Mouse (Mus musculus) neural tube, embryonic 11.5 days (tissue): Measurements from ENCODE around the gene Elfn1. TPM values are rescaled to one million over a fixed set of nuclear protein-coding genes. Genes with fewer than 3 reads are reported as not detected.

Experiments used
- ATAC-seq: fragments of 200-750 bp; cut with Nextera tagmentation; 2 replicates; pipeline ENCODE4 v1.8.0; 2017; ENCODE audit warnings: moderate number of reproducible peaks, mild to moderate bottlenecking, moderate TSS enrichment, moderate library complexity; ENCODE audit not compliant: insufficient read depth, low FRiP score, low TSS enrichment
- DNase-seq: peaks from one replicate; pipeline ENCODE4 v3.0.0-alpha.2; 2015; ENCODE audit warnings: low spot score
- H3K27ac ChIP-seq: fragments of 300-500 bp; sonication (generic); 2 replicates; pipeline ENCODE4 v1.5.1; 2014; ENCODE audit warnings: low read depth, mild to moderate bottlenecking, low read length
- H3K27me3 ChIP-seq: fragments of 300-500 bp; sonication (generic); 2 replicates; pipeline ENCODE4 v1.6.1; 2014; ENCODE audit warnings: mild to moderate bottlenecking, low read length, mixed read lengths; ENCODE audit not compliant: control insufficient read depth, insufficient read depth
- H3K36me3 ChIP-seq: fragments of 300-500 bp; sonication (generic); 2 replicates; pipeline ENCODE4 v1.6.1; 2014; ENCODE audit warnings: mild to moderate bottlenecking, low read length, moderate library complexity, mixed read lengths; ENCODE audit not compliant: control insufficient read depth, insufficient read depth
- H3K4me1 ChIP-seq: fragments of 300-500 bp; sonication (generic); 2 replicates; pipeline ENCODE4 v1.6.1; 2014; ENCODE audit warnings: low read length, mixed read lengths; ENCODE audit not compliant: control insufficient read depth, insufficient read depth
- H3K4me2 ChIP-seq: fragments of 300-500 bp; sonication (generic); 2 replicates; pipeline ENCODE4 v1.6.1; 2014; ENCODE audit warnings: low read depth, mild to moderate bottlenecking, moderate library complexity
- H3K4me3 ChIP-seq: fragments of 300-500 bp; sonication (generic); 2 replicates; pipeline ENCODE4 v1.5.1; 2014; ENCODE audit warnings: low read depth, low read length
- H3K9ac ChIP-seq: fragments of 300-500 bp; sonication (generic); 2 replicates; pipeline ENCODE4 v1.6.1; 2014; ENCODE audit warnings: mild to moderate bottlenecking, low read length
- H3K9me3 ChIP-seq: fragments of 300-500 bp; sonication (generic); 2 replicates; pipeline ENCODE4 v1.6.1; 2016; ENCODE audit warnings: low read length; ENCODE audit not compliant: control insufficient read depth
- WGBS: fragments of 180-500 bp; shearing (Covaris S2); extraction: QIAGEN DNeasy Blood & Tissue Kit; methylation state at CpG from one replicate; pipeline ENCODE4 v1.1.7; 2014; 5-methylcytosine and 5-hydroxymethylcytosine counted together
- polyA plus RNA-seq: library from polyadenylated mRNA; unstranded; fragments of >200 nt; fragmentation: Nextera tagmentation; extraction: Ambion mirVana; gene quantifications from 2 replicates; pipeline ENCODE4 v1.2.1, GENCODE M21; 2014

Gene Elfn1
- polyA plus RNA-seq, 1 experiment from 2014 or later, result 2.3 TPM

DNA sequence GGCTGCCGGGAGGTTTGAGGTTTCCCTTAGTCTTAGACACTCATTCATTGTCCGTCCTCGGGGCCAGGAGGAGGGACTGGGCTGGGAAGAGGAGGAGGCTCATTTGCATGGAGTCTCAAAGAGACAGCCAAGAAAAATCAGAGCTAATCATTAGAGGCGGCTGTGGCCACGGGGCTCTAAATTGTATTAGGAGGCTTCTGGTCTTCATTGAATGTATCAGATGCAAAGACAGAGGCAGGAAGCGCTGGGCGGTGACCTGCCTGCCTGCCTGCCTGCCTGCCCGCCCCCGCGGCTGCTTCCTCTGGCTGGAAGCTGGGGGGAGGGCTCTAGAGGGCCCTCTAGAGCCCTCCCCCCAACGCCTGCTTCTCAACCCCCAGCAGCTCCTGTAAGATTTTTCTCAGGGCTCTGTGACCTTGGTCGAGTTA, 23.2 kb downstream of the Elfn1 start:
- ATAC-seq, result peak; percentile 35; the same call in 1 of the 2 replicates
- Histone ChIP-seq H3K9ac (no peak overlapping the region), H3K4me2 (no peak overlapping the region; the same call in 1 of the 2 replicates)

DNA sequence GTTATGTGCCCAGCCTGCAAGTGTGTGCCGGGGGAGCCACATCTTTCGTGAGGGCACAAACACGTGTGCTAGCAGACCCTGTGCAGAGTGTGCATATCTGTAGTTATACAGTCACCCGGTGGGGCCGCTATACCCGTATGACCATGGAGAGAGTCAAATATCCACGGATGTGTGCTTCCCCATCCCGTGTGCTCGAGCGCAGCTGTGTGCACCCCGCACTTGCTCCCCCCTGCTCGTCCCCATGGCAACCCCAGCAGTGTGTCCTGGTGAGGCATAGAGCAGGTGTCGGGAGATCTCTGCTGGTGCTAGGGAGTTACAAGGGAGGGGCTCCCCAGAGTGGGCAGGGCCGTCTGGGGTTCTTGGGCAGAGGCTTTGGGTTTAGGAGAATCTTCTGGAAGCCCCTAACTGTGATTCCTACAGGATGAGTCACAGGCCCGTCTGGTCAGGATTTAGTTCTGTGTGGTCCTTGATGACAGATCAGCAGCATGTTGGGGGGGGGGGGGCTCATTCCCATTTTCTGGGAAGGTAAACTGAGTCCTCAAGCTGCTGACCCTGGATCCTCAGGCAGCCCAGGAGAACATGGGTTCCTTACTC, 24.3 kb downstream of the Elfn1 start:
- Histone ChIP-seq H3K4me2 (no peak overlapping the region), H3K9me3 (no peaks in the 10 kb centered on the region), H3K36me3 (no peaks in the 10 kb centered on the region), H3K9ac (no peak overlapping the region), H3K27ac (0 out of 2 replicates have a peak overlapping the region, but pooled peaks have one; percentile 1), H3K27me3 (no peaks in the 10 kb centered on the region), H3K4me1 (peaks cover 18% of the 10 kb centered on the region), H3K4me3 (no peak overlapping the region)
- DNase-seq, result peak; percentile 64
- WGBS, result 31% methylated on average over 15 of the region's 15 CpGs
- ATAC-seq, result peak; percentile 66

More for the DNA sequence above, 23.2 kb downstream of the Elfn1 start:
- Histone ChIP-seq H3K4me1 (peaks cover 18% of the 10 kb centered on the region), H3K36me3 (no peaks in the 10 kb centered on the region), H3K4me3 (no peak overlapping the region), H3K9me3 (no peaks in the 10 kb centered on the region), H3K27ac (no peak overlapping the region), H3K27me3 (no peaks in the 10 kb centered on the region)
- DNase-seq, result peak; percentile 65
- WGBS, result 2% methylated on average over 12 of the region's 12 CpGs

DNA sequence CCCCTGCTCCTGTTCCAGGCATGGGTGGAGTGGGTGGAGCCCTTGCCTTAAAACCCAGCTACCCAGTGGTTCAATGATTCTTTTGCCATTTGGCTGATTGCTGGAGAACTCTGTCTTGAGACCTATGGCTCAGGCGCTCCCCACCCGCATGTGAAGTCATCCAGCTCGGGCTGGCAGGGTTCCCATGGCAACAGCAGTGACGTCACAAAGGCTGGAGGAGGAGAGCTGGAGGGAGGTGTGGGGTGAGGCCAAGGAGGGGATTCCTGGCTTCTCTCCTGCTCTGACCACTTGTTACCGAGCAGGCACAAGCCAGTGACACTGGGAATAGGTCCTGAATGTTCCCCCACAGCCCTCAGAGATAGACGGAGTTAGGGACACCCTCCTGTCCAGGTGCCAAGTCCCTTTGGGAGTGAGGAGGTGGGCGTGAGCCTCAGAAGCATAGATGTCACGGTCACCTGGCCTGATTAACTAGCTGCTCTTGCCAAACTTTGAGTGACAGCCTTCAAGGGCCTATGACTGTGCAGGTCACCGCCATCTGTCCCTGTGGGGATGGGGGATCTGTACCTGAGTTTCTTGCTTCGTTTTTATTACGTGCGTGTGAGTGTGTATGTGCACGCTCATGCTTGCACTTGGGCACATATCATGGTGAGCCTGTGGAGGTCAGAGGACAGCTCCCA, 25.0 kb downstream of the Elfn1 start:
- DNase-seq (peak; percentile 90), ATAC-seq (peak; percentile 55)
- no peak overlapping the region for H3K4me2 ChIP-seq
- H3K9ac ChIP-seq, result no peak overlapping the region
- no peaks in the 10 kb centered on the region for H3K9me3 ChIP-seq
- H3K27ac ChIP-seq, result no peak overlapping the region
- H3K4me1 ChIP-seq, result peaks cover 18% of the 10 kb centered on the region
- H3K4me3 ChIP-seq, result no peak overlapping the region
- H3K27me3 ChIP-seq, result no peaks in the 10 kb centered on the region
- no peaks in the 10 kb centered on the region for H3K36me3 ChIP-seq
- WGBS, result 37% methylated on average over 13 of the region's 13 CpGs

DNA sequence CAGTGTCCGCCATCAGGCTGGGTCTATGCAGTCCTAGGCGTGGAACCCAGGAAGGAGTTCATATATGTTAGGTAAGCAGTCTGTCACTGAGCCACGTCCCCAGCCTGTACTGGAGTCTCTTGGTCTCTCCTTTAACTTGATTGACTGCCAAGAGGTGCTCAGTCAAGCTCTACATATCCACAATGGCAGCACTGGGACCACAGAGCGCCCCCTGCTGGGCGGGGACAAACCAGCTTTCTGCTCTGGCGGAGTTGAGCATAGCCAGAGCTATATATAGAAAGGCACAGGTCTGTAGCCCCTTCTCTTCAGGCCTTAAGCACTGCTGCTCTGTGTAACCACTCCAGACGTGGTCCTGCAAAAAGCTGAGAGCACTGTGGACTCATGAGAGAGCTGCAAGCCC, 25.7 kb downstream of the Elfn1 start:
- WGBS, result 52% methylated on average over 7 of the region's 7 CpGs
- no peak overlapping the region for H3K27ac ChIP-seq
- no peaks in the 10 kb centered on the region for H3K27me3 ChIP-seq
- peaks cover 18% of the 10 kb centered on the region for H3K4me1 ChIP-seq
- no peaks in the 10 kb centered on the region for H3K9me3 ChIP-seq
- no peak overlapping the region for H3K9ac ChIP-seq
- peak; percentile 45 for DNase-seq
- ATAC-seq, result no peak
- H3K4me2 ChIP-seq, result no peak overlapping the region
- no peaks in the 10 kb centered on the region for H3K36me3 ChIP-seq
- H3K4me3 ChIP-seq, result no peak overlapping the region

DNA sequence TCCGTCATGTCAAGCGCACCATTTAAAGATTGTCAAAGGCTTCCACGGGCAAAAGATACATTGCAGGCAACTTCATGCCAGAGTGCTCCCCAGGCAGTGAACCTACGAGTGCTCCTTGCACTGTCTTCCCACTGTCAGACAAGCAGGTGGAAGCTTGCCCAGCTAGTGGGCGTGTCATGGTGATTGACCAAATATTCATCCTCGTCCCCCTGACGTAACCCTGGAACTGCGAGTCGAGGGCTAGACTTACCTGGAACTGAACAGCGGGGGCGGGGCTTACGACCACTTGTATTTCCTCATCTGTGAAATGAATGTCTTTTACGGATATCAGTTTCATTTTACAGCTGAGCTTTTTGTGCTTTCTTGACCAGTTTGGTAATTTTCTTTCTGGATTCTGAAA, 28.7 kb downstream of the Elfn1 start:
- WGBS, result 86% methylated on average over 13 of the region's 13 CpGs
- ATAC-seq (no peak), DNase-seq (no peak)
- H3K4me3 ChIP-seq, result no peak overlapping the region
- H3K4me2 ChIP-seq, result no peak overlapping the region
- H3K27me3 ChIP-seq, result no peaks in the 10 kb centered on the region
- no peaks in the 10 kb centered on the region for H3K9me3 ChIP-seq
- H3K9ac ChIP-seq, result no peak overlapping the region
- no peaks in the 10 kb centered on the region for H3K36me3 ChIP-seq
- no peak overlapping the region for H3K27ac ChIP-seq
- H3K4me1 ChIP-seq, result peaks cover 14% of the 10 kb centered on the region

DNA sequence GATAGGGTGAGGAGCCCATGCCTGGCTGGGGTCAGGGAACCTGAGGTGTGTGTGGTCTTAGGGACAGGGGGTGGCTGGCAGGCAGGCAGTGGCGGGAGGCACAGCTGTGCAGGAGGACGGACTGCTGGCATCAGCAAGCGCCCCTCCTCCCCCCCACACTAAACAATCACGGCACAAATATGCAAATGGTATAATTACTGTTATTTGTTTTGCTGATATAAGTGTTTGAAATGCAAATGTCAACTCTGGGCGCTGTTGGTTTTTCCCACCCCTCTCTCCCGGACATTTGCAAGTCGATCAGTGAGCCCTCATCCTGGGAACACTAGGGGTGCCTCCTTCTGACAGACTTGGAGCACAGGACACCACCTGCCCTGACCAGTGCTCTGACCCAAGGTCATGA, 37.0 kb downstream of the Elfn1 start:
- Histone ChIP-seq H3K4me1 (peaks cover 5% of the 10 kb centered on the region; the same call in 1 of the 2 replicates), H3K9me3 (no peaks in the 10 kb centered on the region), H3K9ac (no peak overlapping the region), H3K27ac (no peak overlapping the region), H3K36me3 (no peaks in the 10 kb centered on the region), H3K4me2 (no peak overlapping the region), H3K27me3 (no peaks in the 10 kb centered on the region), H3K4me3 (no peak overlapping the region)
- DNase-seq (no peak), ATAC-seq (no peak)
- 32% methylated on average over 7 of the region's 7 CpGs for WGBS

DNA sequence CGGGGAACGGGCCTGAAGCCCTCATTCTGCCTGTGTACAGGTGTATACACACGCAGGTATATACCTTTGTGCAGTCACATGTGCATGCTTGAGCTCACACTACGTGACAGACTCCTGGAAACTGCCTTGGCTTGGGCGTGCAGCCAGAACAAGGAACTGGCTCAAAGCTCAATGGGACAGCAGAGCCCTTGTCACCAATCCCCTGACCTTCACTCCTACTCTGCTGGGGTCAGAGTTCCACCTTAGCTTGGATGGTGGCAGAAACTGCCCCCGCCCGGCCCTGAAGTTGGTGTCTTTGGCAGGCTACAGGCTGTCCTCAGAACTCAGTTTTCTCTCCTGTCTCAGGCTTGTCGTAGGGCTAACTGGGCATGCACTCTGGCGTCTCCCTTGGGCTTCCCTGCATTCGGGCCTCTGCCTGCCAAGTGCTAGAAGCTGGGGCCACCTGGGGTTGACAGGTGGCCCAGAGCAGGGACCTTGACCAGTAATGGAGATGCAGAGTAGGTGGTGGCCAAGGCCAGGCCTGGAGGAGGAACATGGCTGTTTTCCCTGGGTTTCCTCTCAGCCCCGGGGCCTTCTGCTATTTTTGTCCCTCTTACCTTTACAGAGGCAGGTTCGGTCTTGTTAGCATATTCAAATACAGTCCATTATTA, 38.1 kb downstream of the Elfn1 start:
- no peak overlapping the region for H3K9ac ChIP-seq
- H3K36me3 ChIP-seq, result no peaks in the 10 kb centered on the region
- H3K4me1 ChIP-seq, result peaks cover 5% of the 10 kb centered on the region; the same call in 1 of the 2 replicates
- DNase-seq (no peak), ATAC-seq (no peak)
- 71% methylated on average over 12 of the region's 12 CpGs for WGBS
- no peak overlapping the region for H3K4me2 ChIP-seq
- no peaks in the 10 kb centered on the region for H3K9me3 ChIP-seq
- no peak overlapping the region for H3K27ac ChIP-seq
- H3K4me3 ChIP-seq, result no peak overlapping the region
- no peaks in the 10 kb centered on the region for H3K27me3 ChIP-seq

DNA sequence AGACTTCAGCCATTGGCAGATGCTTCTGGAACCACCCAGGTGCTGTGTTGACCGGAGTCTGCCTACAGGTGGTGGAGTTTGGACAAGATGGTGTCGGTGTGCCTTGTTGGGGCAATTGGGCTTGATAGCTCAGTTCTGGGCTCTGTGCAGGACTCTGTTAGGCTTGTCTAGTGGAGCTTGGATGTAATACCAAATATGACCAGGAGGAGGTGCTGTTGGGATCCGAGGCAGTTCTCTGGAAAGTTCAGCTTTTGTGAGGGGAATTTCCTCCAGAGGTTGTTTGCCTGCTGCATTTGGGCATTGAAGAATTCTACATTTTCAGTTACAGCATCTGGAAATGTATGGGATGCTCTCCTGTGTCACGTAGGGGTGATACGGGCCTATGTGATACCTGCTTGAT, 39.7 kb downstream of the Elfn1 start:
- Histone ChIP-seq H3K4me1 (peaks cover 5% of the 10 kb centered on the region; the same call in 1 of the 2 replicates), H3K9ac (no peak overlapping the region), H3K9me3 (no peaks in the 10 kb centered on the region), H3K4me2 (no peak overlapping the region), H3K4me3 (no peak overlapping the region), H3K27me3 (no peaks in the 10 kb centered on the region), H3K27ac (no peak overlapping the region), H3K36me3 (no peaks in the 10 kb centered on the region)
- DNase-seq (no peak), ATAC-seq (no peak)
- 94% methylated on average over 5 of the region's 5 CpGs for WGBS
